Mouse (Mus musculus) lung, embryonic 15.5 days (tissue): ENCODE results near the gene Sept10. TPM values are rescaled to one million over a fixed set of nuclear protein-coding genes. Genes with fewer than 3 reads are reported as not detected.

Experiments
- ATAC-seq: fragments of 200-750 bp; cut with Nextera tagmentation; 2 replicates; pipeline ENCODE4 v1.8.0; 2017; ENCODE audit warnings: moderate number of reproducible peaks, borderline replicate concordance; ENCODE audit not compliant: low FRiP score, low TSS enrichment; ENCODE audit errors: extremely low read depth
- H3K27ac ChIP-seq: fragments of 300-500 bp; sonication (generic); 2 replicates; pipeline ENCODE4 v1.5.1; 2015; ENCODE audit warnings: moderate library complexity, mild to moderate bottlenecking, inconsistent platforms
- H3K27me3 ChIP-seq: fragments of 300-500 bp; sonication (generic); 2 replicates; pipeline ENCODE4 v1.6.1; 2015; ENCODE audit warnings: inconsistent platforms
- H3K36me3 ChIP-seq: fragments of 300-500 bp; sonication (generic); 2 replicates; pipeline ENCODE4 v1.6.1; 2015; ENCODE audit warnings: inconsistent platforms
- H3K4me1 ChIP-seq: fragments of 300-500 bp; sonication (generic); 2 replicates; pipeline ENCODE4 v1.6.1; 2015; ENCODE audit warnings: inconsistent platforms
- H3K4me2 ChIP-seq: fragments of 300-500 bp; sonication (generic); 2 replicates; pipeline ENCODE4 v1.6.1; 2015; ENCODE audit warnings: inconsistent platforms, mild to moderate bottlenecking, moderate library complexity
- H3K4me3 ChIP-seq: fragments of 300-500 bp; sonication (generic); 2 replicates; pipeline ENCODE4 v1.5.1; 2015; ENCODE audit warnings: mild to moderate bottlenecking, inconsistent platforms
- H3K9ac ChIP-seq: fragments of 300-500 bp; sonication (generic); 2 replicates; pipeline ENCODE4 v1.6.1; 2015; ENCODE audit warnings: inconsistent platforms
- H3K9me3 ChIP-seq: fragments of 300-500 bp; sonication (generic); 2 replicates; pipeline ENCODE4 v1.6.1; 2016; ENCODE audit warnings: inconsistent platforms
- WGBS: fragments of 180-500 bp; shearing (Covaris S2); methylation state at CpG from one replicate; pipeline ENCODE4 v1.1.7; 2015; 5-methylcytosine and 5-hydroxymethylcytosine counted together
- polyA plus RNA-seq: library from polyadenylated mRNA; unstranded; fragments of >200 nt; fragmentation: Nextera tagmentation; extraction: Ambion mirVana; gene quantifications from 2 replicates; pipeline ENCODE4 v1.2.1, GENCODE M21; 2015

Gene Sept10
- polyA plus RNA-seq, 1 experiment from 2014 or later: 68.0 TPM

GRCm38 (mm10) chr10:59119001-59119400, 102.6 kb downstream of the Sept10 start:
- ATAC-seq: no peak
- H3K36me3 ChIP-seq: no peaks in the 10 kb centered on the region
- H3K27me3 ChIP-seq: no peaks in the 10 kb centered on the region
- no peak overlapping the region for H3K9ac ChIP-seq
- no peak overlapping the region for H3K4me3 ChIP-seq
- H3K4me2 ChIP-seq: no peak overlapping the region
- no peaks in the 10 kb centered on the region for H3K9me3 ChIP-seq
- 96% methylated on average over 1 of the region's 1 CpGs for WGBS
- H3K4me1 ChIP-seq: peaks cover 22% of the 10 kb centered on the region
- no peak overlapping the region for H3K27ac ChIP-seq

GRCm38 (mm10) chr10:59117555-59117954, 104.1 kb downstream of the Sept10 start:
- H3K4me2 ChIP-seq: no peak overlapping the region
- WGBS: 51% methylated on average over 5 of the region's 5 CpGs
- H3K4me3 ChIP-seq: no peak overlapping the region
- peaks cover 23% of the 10 kb centered on the region for H3K4me1 ChIP-seq
- H3K9me3 ChIP-seq: no peaks in the 10 kb centered on the region
- peak; percentile 58; the same call in 1 of the 2 replicates for ATAC-seq
- no peaks in the 10 kb centered on the region for H3K36me3 ChIP-seq
- no peak overlapping the region for H3K9ac ChIP-seq
- no peaks in the 10 kb centered on the region for H3K27me3 ChIP-seq
- no peak overlapping the region for H3K27ac ChIP-seq

- ATAC-seq: 0 out of 2 replicates have a peak, but pooled peaks have one; percentile 25
- Histone ChIP-seq H3K27me3 (no peaks in the 10 kb centered on the region), H3K9me3 (no peaks in the 10 kb centered on the region), H3K36me3 (no peaks in the 10 kb centered on the region), H3K4me3 (no peak overlapping the region), H3K4me1 (peaks cover 23% of the 10 kb centered on the region), H3K4me2 (no peak overlapping the region), H3K27ac (peak overlapping the region; percentile 51), H3K9ac (no peak overlapping the region)
- WGBS: 57% methylated on average over 9 of the region's 9 CpGs
Measured at GRCm38 (mm10) chr10:59116331-59116730, 105.3 kb downstream of the Sept10 start.

- Histone ChIP-seq H3K9me3 (no peaks in the 10 kb centered on the region), H3K9ac (no peak overlapping the region), H3K4me2 (no peak overlapping the region), H3K4me3 (no peak overlapping the region), H3K36me3 (no peaks in the 10 kb centered on the region), H3K4me1 (peaks cover 23% of the 10 kb centered on the region), H3K27me3 (no peaks in the 10 kb centered on the region), H3K27ac (peak overlapping the region; percentile 51; the same call in 1 of the 2 replicates)
- 80% methylated on average over 2 of the region's 2 CpGs for WGBS
- ATAC-seq: no peak
Measured at GRCm38 (mm10) chr10:59115691-59116090, 106.0 kb downstream of the Sept10 start.

GRCm38 (mm10) chr10:59114535-59115291, 106.9 kb downstream of the Sept10 start:
- Histone ChIP-seq H3K4me2 (no peak overlapping the region), H3K9ac (no peak overlapping the region), H3K27me3 (no peaks in the 10 kb centered on the region), H3K36me3 (no peaks in the 10 kb centered on the region), H3K4me1 (peaks cover 23% of the 10 kb centered on the region), H3K9me3 (no peaks in the 10 kb centered on the region), H3K27ac (peak overlapping the region; percentile 49), H3K4me3 (no peak overlapping the region)
- 10% methylated on average over 15 of the region's 15 CpGs for WGBS
- no peak; the same call in 1 of the 2 replicates for ATAC-seq

- Histone ChIP-seq H3K36me3 (no peaks in the 10 kb centered on the region), H3K27ac (no peak overlapping the region), H3K4me1 (peaks cover 23% of the 10 kb centered on the region), H3K9me3 (no peaks in the 10 kb centered on the region), H3K27me3 (no peaks in the 10 kb centered on the region), H3K9ac (no peak overlapping the region), H3K4me3 (no peak overlapping the region), H3K4me2 (no peak overlapping the region)
- no peak for ATAC-seq
- WGBS: 66% methylated on average over 9 of the region's 9 CpGs
Measured at GRCm38 (mm10) chr10:59113386-59113785, 108.3 kb downstream of the Sept10 start.

- H3K36me3 ChIP-seq: no peaks in the 10 kb centered on the region
- H3K9me3 ChIP-seq: no peaks in the 10 kb centered on the region
- no peaks in the 10 kb centered on the region for H3K27me3 ChIP-seq
- no peak overlapping the region for H3K9ac ChIP-seq
- H3K27ac ChIP-seq: no peak overlapping the region
- no peak overlapping the region for H3K4me2 ChIP-seq
- 71% methylated on average over 8 of the region's 8 CpGs for WGBS
- H3K4me1 ChIP-seq: peaks cover 22% of the 10 kb centered on the region
- H3K4me3 ChIP-seq: no peak overlapping the region
- no peak for ATAC-seq
Measured at GRCm38 (mm10) chr10:59112755-59113154, 108.9 kb downstream of the Sept10 start.

- Histone ChIP-seq H3K4me1 (peaks cover 15% of the 10 kb centered on the region), H3K9me3 (no peaks in the 10 kb centered on the region), H3K27me3 (no peaks in the 10 kb centered on the region), H3K4me2 (no peak overlapping the region), H3K27ac (no peak overlapping the region), H3K9ac (no peak overlapping the region), H3K4me3 (no peak overlapping the region), H3K36me3 (no peaks in the 10 kb centered on the region)
- ATAC-seq: no peak
- 86% methylated on average over 7 of the region's 7 CpGs for WGBS
Measured at GRCm38 (mm10) chr10:59110386-59110785, 111.3 kb downstream of the Sept10 start.

- no peak for ATAC-seq
- H3K9me3 ChIP-seq: no peaks in the 10 kb centered on the region
- no peak overlapping the region for H3K4me3 ChIP-seq
- WGBS: 26% methylated on average over 2 of the region's 2 CpGs
- no peaks in the 10 kb centered on the region for H3K36me3 ChIP-seq
- no peak overlapping the region for H3K27ac ChIP-seq
- no peak overlapping the region for H3K4me2 ChIP-seq
- peaks cover under 1% of the 10 kb centered on the region; the same call in 1 of the 2 replicates for H3K4me1 ChIP-seq
- no peaks in the 10 kb centered on the region for H3K27me3 ChIP-seq
- no peak overlapping the region for H3K9ac ChIP-seq
Measured at GRCm38 (mm10) chr10:59109015-59109414, 112.6 kb downstream of the Sept10 start.

GRCm38 (mm10) chr10:59106644-59107043, 115.0 kb downstream of the Sept10 start:
- Histone ChIP-seq H3K36me3 (no peaks in the 10 kb centered on the region), H3K4me2 (no peak overlapping the region), H3K9me3 (no peaks in the 10 kb centered on the region), H3K27me3 (no peaks in the 10 kb centered on the region), H3K27ac (no peak overlapping the region), H3K9ac (no peak overlapping the region), H3K4me3 (no peak overlapping the region), H3K4me1 (no peaks in the 10 kb centered on the region)
- ATAC-seq: no peak
- 64% methylated on average over 3 of the region's 3 CpGs for WGBS

- 61% methylated on average over 8 of the region's 8 CpGs for WGBS
- Histone ChIP-seq H3K27me3 (no peaks in the 10 kb centered on the region), H3K27ac (no peak overlapping the region), H3K4me1 (no peaks in the 10 kb centered on the region), H3K36me3 (no peaks in the 10 kb centered on the region), H3K4me2 (no peak overlapping the region), H3K4me3 (no peak overlapping the region), H3K9ac (no peak overlapping the region), H3K9me3 (no peaks in the 10 kb centered on the region)
- no peak for ATAC-seq
Measured at GRCm38 (mm10) chr10:59105885-59106284, 115.8 kb downstream of the Sept10 start.

GRCm38 (mm10) chr10:59104683-59105082, 117.0 kb downstream of the Sept10 start:
- no peak overlapping the region for H3K4me3 ChIP-seq
- H3K4me2 ChIP-seq: no peak overlapping the region
- no peak overlapping the region for H3K9ac ChIP-seq
- H3K36me3 ChIP-seq: no peaks in the 10 kb centered on the region
- no peaks in the 10 kb centered on the region for H3K27me3 ChIP-seq
- no peak overlapping the region for H3K27ac ChIP-seq
- ATAC-seq: no peak
- no peaks in the 10 kb centered on the region for H3K4me1 ChIP-seq
- no peaks in the 10 kb centered on the region for H3K9me3 ChIP-seq
- WGBS: 86% methylated on average over 5 of the region's 5 CpGs
